Mouse (Mus musculus) kidney, embryonic 14.5 days (tissue): ENCODE results near the gene Rgs8. TPM values are rescaled to one million over a fixed set of nuclear protein-coding genes. Genes with fewer than 3 reads are reported as not detected.

Source experiments
- ATAC-seq: fragments of 200-750 bp; cut with Nextera tagmentation; 2 replicates; pipeline ENCODE4 v1.8.0; 2017; ENCODE audit warnings: moderate number of reproducible peaks, mild to moderate bottlenecking, moderate TSS enrichment, moderate library complexity; ENCODE audit not compliant: low FRiP score, low TSS enrichment
- H3K27ac ChIP-seq: fragments of 300-500 bp; sonication (generic); 2 replicates; pipeline ENCODE4 v1.5.1; 2014; ENCODE audit warnings: low read depth, mild to moderate bottlenecking, low read length, moderate library complexity, mixed read lengths
- H3K27me3 ChIP-seq: fragments of 300-500 bp; sonication (generic); 2 replicates; pipeline ENCODE4 v1.6.1; 2014; ENCODE audit warnings: mild to moderate bottlenecking, low read length; ENCODE audit not compliant: control insufficient read depth, insufficient read depth
- H3K36me3 ChIP-seq: fragments of 300-500 bp; sonication (generic); 2 replicates; pipeline ENCODE4 v1.6.1; 2014; ENCODE audit warnings: low read length, mixed read lengths; ENCODE audit not compliant: control insufficient read depth, insufficient read depth
- H3K4me1 ChIP-seq: fragments of 300-500 bp; sonication (generic); 2 replicates; pipeline ENCODE4 v1.6.1; 2014; ENCODE audit warnings: low read length, mixed read lengths; ENCODE audit not compliant: control insufficient read depth, insufficient read depth
- H3K4me2 ChIP-seq: fragments of 300-500 bp; sonication (generic); replicated peaks from 2 replicates; pipeline ENCODE4 v1.6.1; 2014; ENCODE audit warnings: low read depth, mild to moderate bottlenecking, low read length
- H3K4me3 ChIP-seq: fragments of 300-500 bp; sonication (generic); 2 replicates; pipeline ENCODE4 v1.5.1; 2014; ENCODE audit warnings: mild to moderate bottlenecking, low read length
- H3K9ac ChIP-seq: fragments of 300-500 bp; sonication (generic); 2 replicates; pipeline ENCODE4 v1.6.1; 2014; ENCODE audit warnings: low read depth, mild to moderate bottlenecking, low read length, moderate library complexity
- H3K9me3 ChIP-seq: fragments of 300-500 bp; sonication (generic); 2 replicates; pipeline ENCODE4 v1.6.1; 2016; ENCODE audit warnings: low read length; ENCODE audit not compliant: control insufficient read depth
- WGBS: fragments of 180-500 bp; shearing (Covaris S2); extraction: QIAGEN DNeasy Blood & Tissue Kit; methylation state at CpG from one replicate; pipeline ENCODE4 v1.1.7; 2014; 5-methylcytosine and 5-hydroxymethylcytosine counted together
- polyA plus RNA-seq: library from polyadenylated mRNA; unstranded; fragments of >200 nt; fragmentation: Nextera tagmentation; extraction: Ambion mirVana; gene quantifications from 2 replicates; pipeline ENCODE4 v1.2.1, GENCODE M21; 2014

The Rgs8 gene
- polyA plus RNA-seq, 1 experiment from 2014 or later = 0.04 TPM

GRCm38 (mm10) chr1:153669086-153669485, 16.3 kb downstream of the Rgs8 start:
- 41% methylated on average over 7 of the region's 7 CpGs for WGBS
- no peaks in the 10 kb centered on the region for H3K9me3 ChIP-seq
- H3K27me3 ChIP-seq = 0 out of 2 replicates have a peak, but pooled peaks cover 2% of the 10 kb centered on the region
- H3K4me1 ChIP-seq = peaks cover 5% of the 10 kb centered on the region
- no peak overlapping the region for H3K4me3 ChIP-seq
- no peak overlapping the region for H3K27ac ChIP-seq
- H3K9ac ChIP-seq = no peak overlapping the region
- H3K4me2 ChIP-seq = no peak overlapping the region
- no peak for ATAC-seq
- H3K36me3 ChIP-seq = no peaks in the 10 kb centered on the region

GRCm38 (mm10) chr1:153669728-153670127, 16.9 kb downstream of the Rgs8 start:
- Histone ChIP-seq H3K4me2 (no peak overlapping the region), H3K9ac (no peak overlapping the region), H3K4me1 (peaks cover 5% of the 10 kb centered on the region), H3K9me3 (no peaks in the 10 kb centered on the region), H3K27ac (no peak overlapping the region), H3K4me3 (no peak overlapping the region), H3K36me3 (no peaks in the 10 kb centered on the region), H3K27me3 (0 out of 2 replicates have a peak, but pooled peaks cover 2% of the 10 kb centered on the region)
- ATAC-seq = no peak
- WGBS = 70% methylated on average over 3 of the region's 3 CpGs

- Histone ChIP-seq H3K9me3 (no peaks in the 10 kb centered on the region), H3K4me3 (no peak overlapping the region), H3K4me1 (0 out of 2 replicates have a peak, but pooled peaks cover 2% of the 10 kb centered on the region), H3K4me2 (no peak overlapping the region), H3K27me3 (0 out of 2 replicates have a peak, but pooled peaks cover 2% of the 10 kb centered on the region), H3K36me3 (no peaks in the 10 kb centered on the region), H3K9ac (no peak overlapping the region), H3K27ac (no peak overlapping the region)
- 83% methylated on average over 3 of the region's 3 CpGs for WGBS
- ATAC-seq = no peak
These were observed 18.5 kb downstream of the Rgs8 start for GRCm38 (mm10) chr1:153671352-153671751.

GRCm38 (mm10) chr1:153672698-153673097, 19.9 kb downstream of the Rgs8 start:
- Histone ChIP-seq H3K9ac (no peak overlapping the region), H3K4me2 (no peak overlapping the region), H3K4me1 (no peaks in the 10 kb centered on the region), H3K27me3 (no peaks in the 10 kb centered on the region), H3K4me3 (no peak overlapping the region), H3K9me3 (no peaks in the 10 kb centered on the region), H3K27ac (no peak overlapping the region), H3K36me3 (no peaks in the 10 kb centered on the region)
- ATAC-seq = no peak
- 74% methylated on average over 9 of the region's 9 CpGs for WGBS

GRCm38 (mm10) chr1:153673900-153674299, 21.1 kb downstream of the Rgs8 start:
- Histone ChIP-seq H3K9me3 (no peaks in the 10 kb centered on the region), H3K4me1 (no peaks in the 10 kb centered on the region), H3K4me3 (no peak overlapping the region), H3K4me2 (no peak overlapping the region), H3K27ac (no peak overlapping the region), H3K36me3 (no peaks in the 10 kb centered on the region), H3K27me3 (no peaks in the 10 kb centered on the region), H3K9ac (no peak overlapping the region)
- ATAC-seq = no peak
- 76% methylated on average over 12 of the region's 12 CpGs for WGBS

GRCm38 (mm10) chr1:153675591-153675990, 22.8 kb downstream of the Rgs8 start:
- no peak for ATAC-seq
- no peaks in the 10 kb centered on the region for H3K9me3 ChIP-seq
- 54% methylated on average over 4 of the region's 4 CpGs for WGBS
- H3K9ac ChIP-seq = no peak overlapping the region
- H3K4me2 ChIP-seq = no peak overlapping the region
- H3K27me3 ChIP-seq = no peaks in the 10 kb centered on the region
- H3K4me3 ChIP-seq = no peak overlapping the region
- no peaks in the 10 kb centered on the region for H3K4me1 ChIP-seq
- H3K27ac ChIP-seq = no peak overlapping the region
- H3K36me3 ChIP-seq = no peaks in the 10 kb centered on the region

GRCm38 (mm10) chr1:153677635-153678034, 24.8 kb downstream of the Rgs8 start:
- 52% methylated on average over 6 of the region's 6 CpGs for WGBS
- H3K9me3 ChIP-seq = no peaks in the 10 kb centered on the region
- no peak overlapping the region for H3K4me3 ChIP-seq
- no peaks in the 10 kb centered on the region for H3K4me1 ChIP-seq
- ATAC-seq = no peak
- no peak overlapping the region for H3K27ac ChIP-seq
- no peaks in the 10 kb centered on the region for H3K36me3 ChIP-seq
- H3K9ac ChIP-seq = no peak overlapping the region
- no peaks in the 10 kb centered on the region for H3K27me3 ChIP-seq
- no peak overlapping the region for H3K4me2 ChIP-seq

- Histone ChIP-seq H3K27me3 (no peaks in the 10 kb centered on the region), H3K4me1 (no peaks in the 10 kb centered on the region), H3K9me3 (no peaks in the 10 kb centered on the region), H3K4me2 (no peak overlapping the region), H3K36me3 (no peaks in the 10 kb centered on the region), H3K9ac (no peak overlapping the region), H3K4me3 (no peak overlapping the region), H3K27ac (no peak overlapping the region)
- WGBS = 70% methylated on average over 10 of the region's 10 CpGs
- no peak for ATAC-seq
These were observed 26.3 kb downstream of the Rgs8 start for GRCm38 (mm10) chr1:153679147-153679546.

GRCm38 (mm10) chr1:153679653-153680052, 26.8 kb downstream of the Rgs8 start:
- H3K27me3 ChIP-seq = no peaks in the 10 kb centered on the region
- H3K9ac ChIP-seq = no peak overlapping the region
- no peaks in the 10 kb centered on the region for H3K9me3 ChIP-seq
- H3K27ac ChIP-seq = no peak overlapping the region
- H3K36me3 ChIP-seq = no peaks in the 10 kb centered on the region
- no peak for ATAC-seq
- WGBS = 74% methylated on average over 3 of the region's 3 CpGs
- no peaks in the 10 kb centered on the region for H3K4me1 ChIP-seq
- H3K4me3 ChIP-seq = no peak overlapping the region
- no peak overlapping the region for H3K4me2 ChIP-seq
